Mouse (Mus musculus): ENCODE data around the gene Rps6ka3. TPM values are rescaled to one million over a fixed set of nuclear protein-coding genes. Genes with fewer than 3 reads are reported as not detected.

Rps6ka3 gene
- polyA plus RNA-seq, 1 experiment from 2014 or later = 60.8 TPM

DNA sequence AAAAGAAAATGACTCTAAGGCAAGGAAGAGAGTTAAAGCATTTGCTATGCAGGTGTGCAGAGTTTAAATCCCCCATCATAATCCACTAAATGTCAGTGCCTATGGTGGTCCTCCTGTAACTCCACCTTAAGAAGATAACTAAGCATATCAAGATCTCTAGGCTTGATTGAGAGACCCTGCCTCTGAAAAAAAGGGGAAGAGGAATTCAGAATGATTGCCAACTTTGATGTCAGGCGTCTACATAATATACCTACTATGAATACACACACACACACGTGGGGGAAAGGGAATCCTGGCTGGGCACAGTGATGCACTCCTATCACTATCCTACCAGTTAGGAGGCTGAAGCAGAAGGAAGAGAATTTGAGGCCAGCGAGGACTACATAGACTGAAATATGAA lies 181.1 kb downstream of the Rps6ka3 start:
- WGBS (ENCODE audit: missing documents) = 41% methylated on average over 3 of the region's 3 CpGs
- no peak overlapping the region for H3K4me3 ChIP-seq (ENCODE audit: inconsistent target)
- 0 out of 2 replicates have a peak, but pooled peaks cover 1% of the 10 kb centered on the region for H3K36me3 ChIP-seq (ENCODE audit: inconsistent target)
- H3K27ac ChIP-seq = no peak overlapping the region
- H3K79me2 ChIP-seq (ENCODE audit: inconsistent target) = no peaks in the 10 kb centered on the region

DNA sequence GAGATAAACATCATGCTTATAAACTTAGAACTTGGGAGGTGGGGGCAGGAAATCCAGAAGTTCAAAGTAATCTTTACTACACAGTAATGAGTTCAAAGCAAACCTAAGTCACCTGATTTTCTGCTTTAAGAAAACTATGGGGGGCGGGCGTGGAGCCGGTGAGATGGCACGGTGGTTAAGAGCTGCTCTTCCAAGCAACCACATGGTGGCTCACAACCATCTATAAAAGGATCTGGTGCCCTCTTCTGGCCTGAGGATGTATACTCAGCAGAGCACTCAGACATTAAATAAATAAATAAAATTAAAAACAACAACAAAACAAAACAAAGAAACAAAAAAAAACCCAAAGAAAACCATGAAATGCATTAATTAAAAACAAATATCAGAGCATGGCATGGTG lies 199.1 kb downstream of the Rps6ka3 start:
- Histone ChIP-seq H3K36me3 (ENCODE audit: inconsistent target) (no peaks in the 10 kb centered on the region), H3K79me2 (ENCODE audit: inconsistent target) (no peaks in the 10 kb centered on the region), H3K4me3 (ENCODE audit: inconsistent target) (no peak overlapping the region), H3K27ac (no peak overlapping the region)
- WGBS (ENCODE audit: missing documents) = 19% methylated on average over 4 of the region's 4 CpGs

DNA sequence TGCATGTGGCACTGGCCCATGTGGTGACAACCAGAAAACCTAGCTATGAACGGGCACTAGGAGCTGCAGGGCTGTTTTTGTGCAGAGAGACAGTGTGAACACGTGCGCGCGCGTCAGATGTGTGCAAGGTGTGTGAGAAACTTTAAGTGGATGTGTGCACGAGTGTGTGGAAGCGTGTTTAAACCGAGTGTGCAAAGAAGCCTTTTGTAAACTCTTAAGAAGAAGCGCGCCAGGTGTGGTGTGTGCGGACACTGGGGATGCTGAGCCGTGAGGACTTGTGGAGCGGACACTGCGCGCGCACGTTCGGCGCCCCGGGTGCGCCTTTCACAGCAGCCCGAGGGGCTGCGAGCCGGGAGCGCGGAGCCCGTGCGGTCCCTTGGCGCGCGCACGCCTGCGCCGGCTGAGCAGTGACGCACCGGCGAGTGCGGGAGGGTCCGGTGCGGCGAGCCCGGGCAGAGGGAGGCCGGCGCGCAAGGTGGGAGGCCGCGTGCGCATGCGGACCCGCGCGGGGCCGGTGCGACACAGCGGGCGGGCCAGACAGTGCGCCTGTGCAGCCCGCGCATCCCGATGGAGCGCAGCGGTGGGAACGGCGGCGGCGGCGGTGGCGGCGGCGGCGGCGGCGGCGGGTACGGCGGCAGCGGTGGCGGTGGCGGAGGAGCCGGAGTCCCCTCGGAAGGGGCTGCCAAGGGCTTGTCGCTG lies 204.2 kb downstream of the Rps6ka3 start, which contains the start of gene Map7d2:
TSS of gene Map7d2 (plus strand) at position 443 of the 699 bp plus-strand sequence.
- WGBS (ENCODE audit: missing documents) = 25% methylated on average over 43 of the region's 83 CpGs
- Histone ChIP-seq H3K79me2 (ENCODE audit: inconsistent target) (no peaks in the 10 kb centered on the region), H3K4me3 (ENCODE audit: inconsistent target) (no peak within 1 kb of the TSS), H3K27ac (no peak within 1 kb of the TSS), H3K36me3 (ENCODE audit: inconsistent target) (no peaks in the 10 kb centered on the region)

DNA sequence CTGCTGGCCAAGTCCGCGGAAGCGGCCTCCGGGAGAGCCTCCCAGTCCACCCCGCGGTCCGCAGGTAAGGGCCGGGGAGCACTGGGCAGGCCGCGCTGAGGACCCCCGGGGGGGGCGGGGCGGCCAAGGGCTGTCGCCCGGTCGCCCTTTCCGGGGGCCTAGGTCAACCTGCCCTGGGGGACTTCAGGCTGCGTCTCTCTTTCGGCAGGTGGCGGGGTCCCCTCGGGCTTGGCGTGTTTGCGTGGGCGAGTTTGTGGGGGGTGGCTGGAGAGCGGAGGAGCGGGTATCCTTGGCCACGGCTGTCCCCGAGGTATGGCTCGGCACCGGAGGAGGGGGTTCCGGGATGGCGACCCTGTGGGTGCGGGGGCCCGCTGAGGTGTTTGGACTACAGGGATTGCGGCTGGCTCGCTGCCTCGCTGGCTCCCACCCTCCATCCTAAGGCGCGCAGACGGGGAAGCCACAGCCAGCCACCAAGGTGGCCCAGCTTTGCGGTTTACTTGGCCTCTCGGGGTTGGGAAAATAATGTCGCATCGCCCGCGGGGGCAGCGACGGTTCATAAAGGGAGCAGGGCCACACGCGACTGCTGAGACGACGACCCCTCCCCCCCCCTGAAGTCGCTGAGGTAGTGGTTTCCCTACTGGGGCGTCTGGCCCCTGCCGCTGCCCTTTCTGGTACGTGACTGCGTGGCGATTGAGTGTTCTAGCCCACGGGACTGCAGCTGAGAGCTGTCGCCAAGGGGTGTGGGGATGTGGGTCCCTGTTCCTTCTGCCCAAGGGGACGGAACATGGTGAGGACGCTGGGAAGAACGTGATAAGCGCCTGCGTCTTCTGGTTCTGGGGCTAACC lies 204.9 kb downstream of the Rps6ka3 start:
- H3K27ac ChIP-seq = no peak overlapping the region
- 19% methylated on average over 56 of the region's 65 CpGs for WGBS (ENCODE audit: missing documents)
- H3K4me3 ChIP-seq (ENCODE audit: inconsistent target) = no peak overlapping the region
- no peaks in the 10 kb centered on the region for H3K36me3 ChIP-seq (ENCODE audit: inconsistent target)
- no peaks in the 10 kb centered on the region for H3K79me2 ChIP-seq (ENCODE audit: inconsistent target)

Other genes starting within 250 kb of the Rps6ka3 start
- 18.6 to 59.2 TPM (median 32.5 TPM) in 3 replicates for gene Eif1ax, start 161.9 kb downstream of the Rps6ka3 start, polyA plus RNA-seq (2018)
- gene Map7d2, start 204.3 kb downstream of the Rps6ka3 start, polyA plus RNA-seq (2018) = not detected in 3 replicates

Data from macrophage (primary cell).